Mouse (Mus musculus): ENCODE measurements around the gene Mcrip1. TPM values are rescaled to one million over a fixed set of nuclear protein-coding genes. Genes with fewer than 3 reads are reported as not detected.

Mcrip1 gene
- total RNA-seq, 2 experiments from 2014 or later: 74.9 to 77.0 TPM

Other genes starting within 250 kb of the Mcrip1 start
- 1,000 to 10,000 TPM; 1,195 to 1,258 TPM for gene Actg1, start 201.2 kb downstream of the Mcrip1 start, total RNA-seq (2021)
- gene Fscn2, start 188.2 kb downstream of the Mcrip1 start, total RNA-seq (2021): not detected
- gene Faap100, start 171.0 kb downstream of the Mcrip1 start, total RNA-seq (2021): 10 to 100 TPM; 11.6 to 15.6 TPM
- gene Nploc4, start 112.0 kb downstream of the Mcrip1 start, total RNA-seq (2021): 10 to 100 TPM; 65.2 TPM
- gene Tspan10, start 107.1 kb downstream of the Mcrip1 start, total RNA-seq (2021): 1 to 10 TPM; 1.8 to 3.3 TPM
- gene Pde6g, start 96.2 kb downstream of the Mcrip1 start, total RNA-seq (2021): under 1 TPM; 0.40 to 0.58 TPM
- gene Oxld1, start 91.7 kb downstream of the Mcrip1 start, total RNA-seq (2021): 10 to 100 TPM; 13.0 to 16.4 TPM
- 10 to 100 TPM; 26.4 to 29.1 TPM for gene Ccdc137, start 91.6 kb downstream of the Mcrip1 start, total RNA-seq (2021)
- gene Arl16, start 82.1 kb downstream of the Mcrip1 start, total RNA-seq (2021): 10 to 100 TPM; 47.2 to 49.7 TPM
- gene Mrpl12, start 65.1 kb downstream of the Mcrip1 start, total RNA-seq (2021): 10 to 100 TPM; 64.4 to 74.4 TPM
- 10 to 100 TPM; 19.6 to 22.6 TPM for gene Slc25a10, start 57.9 kb downstream of the Mcrip1 start, total RNA-seq (2021)
- under 1 TPM in 1 of 2 experiments, not detected in 1; 0.52 TPM for gene Gcgr, start 19.0 kb downstream of the Mcrip1 start, total RNA-seq (2021)
- not detected for gene Ppp1r27, start 1.4 kb upstream of the Mcrip1 start, total RNA-seq (2021)
- 100 to 1,000 TPM; 127 to 129 TPM for gene P4hb, start 23.5 kb upstream of the Mcrip1 start, total RNA-seq (2021)
- 100 to 1,000 TPM; 310 to 324 TPM for gene Arhgdia, start 31.9 kb upstream of the Mcrip1 start, total RNA-seq (2021)
- gene Alyref, start 48.6 kb upstream of the Mcrip1 start, total RNA-seq (2021): 10 to 100 TPM; 60.8 to 62.9 TPM
- gene Anapc11, start 48.7 kb upstream of the Mcrip1 start, total RNA-seq (2021): 10 to 100 TPM; 95.1 to 98.8 TPM
- 1 to 10 TPM in 1 of 2 experiments, not detected in 1; 1.3 TPM for gene Npb, start 58.8 kb upstream of the Mcrip1 start, total RNA-seq (2021)
- gene Pcyt2, start 68.2 kb upstream of the Mcrip1 start, total RNA-seq (2021): 100 to 1,000 TPM; 124 to 136 TPM
- gene Sirt7, start 75.5 kb upstream of the Mcrip1 start, total RNA-seq (2021): 10 to 100 TPM; 34.9 to 38.6 TPM
- 10 to 100 TPM; 86.8 to 94.3 TPM for gene Mafg, start 83.9 kb upstream of the Mcrip1 start, total RNA-seq (2021)
- gene Pycr1, start 94.0 kb upstream of the Mcrip1 start, total RNA-seq (2021): 1 to 10 TPM; 1.0 to 1.6 TPM
- gene Myadml2, start 98.4 kb upstream of the Mcrip1 start, total RNA-seq (2021): 1 to 10 TPM; 7.3 to 8.2 TPM
- 1 to 10 TPM; 2.7 to 5.0 TPM for gene Notum, start 111.4 kb upstream of the Mcrip1 start, total RNA-seq (2021)
- gene Aspscr1, start 123.2 kb upstream of the Mcrip1 start, total RNA-seq (2021): 10 to 100 TPM; 51.1 to 57.7 TPM
- gene Cenpx, start 164.0 kb upstream of the Mcrip1 start, total RNA-seq (2021): 10 to 100 TPM; 19.7 to 20.8 TPM
- gene Lrrc45, start 164.2 kb upstream of the Mcrip1 start, total RNA-seq (2021): 10 to 100 TPM; 53.0 to 56.2 TPM
- gene Rac3, start 171.7 kb upstream of the Mcrip1 start, total RNA-seq (2021): 10 to 100 TPM; 28.9 to 38.6 TPM
- gene Dcxr, start 177.6 kb upstream of the Mcrip1 start, total RNA-seq (2021): 10 to 100 TPM in 1 of 2 experiments, 1 to 10 TPM in 1; 8.5 to 11.9 TPM
- gene Cbr2, start 182.4 kb upstream of the Mcrip1 start, total RNA-seq (2021): 1 to 10 TPM; 1.7 to 2.9 TPM
- gene Hmga1b, start 213.1 kb upstream of the Mcrip1 start, total RNA-seq (2021): 10 to 100 TPM; 31.4 to 50.3 TPM
- gene Rfng, start 234.5 kb upstream of the Mcrip1 start, total RNA-seq (2021): 10 to 100 TPM; 53.1 to 56.6 TPM
- gene Gps1, start 234.5 kb upstream of the Mcrip1 start, total RNA-seq (2021): 100 to 1,000 TPM; 148 to 152 TPM
- gene Dus1l, start 246.7 kb upstream of the Mcrip1 start, total RNA-seq (2021): 10 to 100 TPM; 40.2 to 44.9 TPM

All from left cerebral cortex, adult 18-20 months (tissue).